Mouse (Mus musculus) embryo, embryonic 10 days (tissue): ENCODE data around the gene Rab5c.

Experiments
- DNase-seq: peaks from one replicate; pipeline ENCODE4 v3.0.0-alpha.2; 2015; ENCODE audit warnings: low spot score

The Rab5c gene

GRCm38 (mm10) chr11:100720345-100720744 is 17.7 kb downstream of the Rab5c start:
- no peak for DNase-seq

- no peak for DNase-seq
Measured at GRCm38 (mm10) chr11:100719893-100720292, 18.1 kb downstream of the Rab5c start.

- no peak for DNase-seq
Measured at GRCm38 (mm10) chr11:100719312-100719711, 18.7 kb downstream of the Rab5c start.

- DNase-seq, result no peak
Measured at GRCm38 (mm10) chr11:100718866-100719265, 19.1 kb downstream of the Rab5c start.

- DNase-seq, result no peak
Measured at GRCm38 (mm10) chr11:100718462-100718861, 19.6 kb downstream of the Rab5c start.

GRCm38 (mm10) chr11:100716649-100717048 is 21.4 kb downstream of the Rab5c start:
- DNase-seq, result no peak

GRCm38 (mm10) chr11:100714948-100715347 is 23.1 kb downstream of the Rab5c start:
- peak; percentile 4 for DNase-seq

GRCm38 (mm10) chr11:100714534-100714915 is 23.5 kb downstream of the Rab5c start:
- DNase-seq, result peak; percentile 89

- DNase-seq, result peak; percentile 77
Measured at GRCm38 (mm10) chr11:100713735-100714533, 24.1 kb downstream of the Rab5c start, which contains the start of gene Hspb9. Gene Hspb9, plus strand, starts transcription at chr11:100713850.

GRCm38 (mm10) chr11:100713174-100713573 is 24.8 kb downstream of the Rab5c start:
- DNase-seq, result no peak

- peak; percentile 97 for DNase-seq
Measured at GRCm38 (mm10) chr11:100711783-100712615, 26.0 kb downstream of the Rab5c start, which contains the start of gene Kat2a. Gene Kat2a, minus strand, starts transcription at chr11:100712465.

- no peak for DNase-seq
Measured at GRCm38 (mm10) chr11:100710977-100711376, 27.0 kb downstream of the Rab5c start.

- DNase-seq, result no peak
Measured at GRCm38 (mm10) chr11:100710528-100710927, 27.5 kb downstream of the Rab5c start.

GRCm38 (mm10) chr11:100709201-100709810 is 28.7 kb downstream of the Rab5c start:
- no peak for DNase-seq

- no peak for DNase-seq
Measured at GRCm38 (mm10) chr11:100705095-100705747, 32.8 kb downstream of the Rab5c start.

- no peak for DNase-seq
Measured at GRCm38 (mm10) chr11:100703851-100704531, 34.0 kb downstream of the Rab5c start, which contains the start of gene Dhx58. Gene Dhx58, minus strand, starts transcription at chr11:100704271.

GRCm38 (mm10) chr11:100703366-100703765 is 34.6 kb downstream of the Rab5c start:
- DNase-seq, result no peak

- no peak for DNase-seq
Measured at GRCm38 (mm10) chr11:100702906-100703305, 35.1 kb downstream of the Rab5c start.

GRCm38 (mm10) chr11:100702081-100702851 is 35.7 kb downstream of the Rab5c start:
- peak; percentile 95 for DNase-seq

- peak; percentile 47 for DNase-seq
Measured at GRCm38 (mm10) chr11:100701301-100701700, 36.7 kb downstream of the Rab5c start.
